Mouse (Mus musculus) forebrain, embryonic 12.5 days (tissue): ENCODE measurements at regions not wholly inside any gene's neighbourhood (a gene's known extent, or its start where the extent isn't known, plus 50 kb on each side); places are given as distances from the start of the nearest gene placed in this dataset.
"Not testable (repeated sequence)": the region's sequence is repeated elsewhere in the genome, so short reads cannot be mapped to it uniquely, and the experiment has no call there.

Experiments used
- ATAC-seq: fragments of 200-750 bp; cut with Nextera tagmentation; 2 replicates; pipeline ENCODE4 v1.8.0; 2017; ENCODE audit warnings: moderate TSS enrichment; ENCODE audit not compliant: low FRiP score
- H3K27ac ChIP-seq: fragments of 300-500 bp; sonication (generic); 2 replicates; pipeline ENCODE4 v1.5.1; 2016; ENCODE audit warnings: mild to moderate bottlenecking
- H3K27me3 ChIP-seq: fragments of 300-500 bp; sonication (generic); 2 replicates; pipeline ENCODE4 v1.6.1; 2016; ENCODE audit warnings: mild to moderate bottlenecking
- H3K36me3 ChIP-seq: fragments of 300-500 bp; sonication (generic); replicated peaks from 2 replicates; pipeline ENCODE4 v1.6.1; 2016; ENCODE audit warnings: mild to moderate bottlenecking
- H3K4me1 ChIP-seq: fragments of 300-500 bp; sonication (generic); 2 replicates; pipeline ENCODE4 v1.6.1; 2016
- H3K4me2 ChIP-seq: fragments of 300-500 bp; sonication (generic); 2 replicates; pipeline ENCODE4 v1.6.1; 2016; ENCODE audit warnings: mild to moderate bottlenecking, moderate library complexity
- H3K4me3 ChIP-seq: fragments of 300-500 bp; sonication (generic); replicated peaks from 2 replicates; pipeline ENCODE4 v1.5.1; 2016; ENCODE audit warnings: mild to moderate bottlenecking
- H3K9ac ChIP-seq: fragments of 300-500 bp; sonication (generic); 2 replicates; pipeline ENCODE4 v1.6.1; 2016; ENCODE audit warnings: mild to moderate bottlenecking
- H3K9me3 ChIP-seq: fragments of 300-500 bp; sonication (generic); 2 replicates; pipeline ENCODE4 v1.6.1; 2016
- WGBS: fragments of 180-500 bp; shearing (Covaris S2); methylation state at CpG from one replicate; pipeline ENCODE4 v1.1.7; 2016; 5-methylcytosine and 5-hydroxymethylcytosine counted together

- not testable (repeated sequence) for ATAC-seq, H3K4me2 ChIP-seq, H3K36me3 ChIP-seq, H3K9ac ChIP-seq, H3K4me3 ChIP-seq, H3K27me3 ChIP-seq, H3K9me3 ChIP-seq, H3K27ac ChIP-seq, H3K4me1 ChIP-seq
- 97% methylated on average over 8 of the region's 11 CpGs for WGBS
Measured at GRCm38 (mm10) chr8:20151317-20152047, 211.5 kb downstream of the Gm15319 start.

GRCm38 (mm10) chr8:20154091-20154490, 208.9 kb downstream of the Gm15319 start:
- 100% methylated on average over 1 of the region's 1 CpGs for WGBS
- H3K9me3 ChIP-seq, ATAC-seq, H3K27ac ChIP-seq, H3K27me3 ChIP-seq, H3K4me1 ChIP-seq, H3K4me2 ChIP-seq, H3K9ac ChIP-seq, H3K4me3 ChIP-seq, H3K36me3 ChIP-seq: not testable (repeated sequence)
